Mouse (Mus musculus) kidney, adult 2 months (tissue): ENCODE measurements around the gene Ifngr1. TPM values are rescaled to one million over a fixed set of nuclear protein-coding genes. Genes with fewer than 3 reads are reported as not detected.

Source experiments
- DNase-seq: peaks from one replicate; pipeline ENCODE4 v3.0.0; 2021
- H3K27ac ChIP-seq: fragments of 200-500 bp; 2 replicates; pipeline ENCODE4 v1.5.1; 2012; ENCODE audit warnings: low read depth, low read length, control low read depth, inconsistent platforms; ENCODE audit not compliant: insufficient read depth
- H3K27me3 ChIP-seq: fragments of 200-500 bp; replicated peaks from 2 replicates; pipeline ENCODE4 v1.6.1; 2012; ENCODE audit warnings: mild to moderate bottlenecking, moderate library complexity, low read length, inconsistent platforms; ENCODE audit not compliant: control insufficient read depth, insufficient read depth
- H3K36me3 ChIP-seq: fragments of 200-500 bp; 2 replicates; pipeline ENCODE4 v1.6.1; 2012; ENCODE audit warnings: mild to moderate bottlenecking, moderate library complexity, low read length, inconsistent platforms; ENCODE audit not compliant: control insufficient read depth, insufficient read depth
- H3K4me1 ChIP-seq: fragments of 200-500 bp; 2 replicates; pipeline ENCODE4 v1.6.1; 2011; ENCODE audit warnings: low read length; ENCODE audit not compliant: control insufficient read depth, insufficient read depth
- H3K4me3 ChIP-seq: fragments of 200-500 bp; 2 replicates; pipeline ENCODE4 v1.5.1; 2011; ENCODE audit warnings: mild to moderate bottlenecking, low read depth, low read length, control low read depth; ENCODE audit not compliant: insufficient read depth
- CTCF ChIP-seq: fragments of 200-500 bp; conservative IDR thresholded peaks from 2 replicates; pipeline ENCODE4 v1.5.1; 2011; ENCODE audit warnings: low read depth, mild to moderate bottlenecking, control low read depth, low read length, moderate library complexity, mixed read lengths; ENCODE audit not compliant: insufficient read depth, insufficient read length
- POLR2A ChIP-seq: fragments of 200-500 bp; IDR thresholded peaks from one replicate; pipeline ENCODE4 v1.6.1; 2011; ENCODE audit warnings: low read depth, low read length, control low read depth
- WGBS: fragments of 180-500 bp; shearing (Covaris S2); methylation state at CpG from one replicate; pipeline ENCODE4 v1.1.7; 2018; 5-methylcytosine and 5-hydroxymethylcytosine counted together
- polyA plus RNA-seq: library from polyadenylated mRNA; depleted of rRNA; stranded (reverse); fragments of >200 nt; gene quantifications from 2 replicates; pipeline ENCODE4 v1.2.3, GENCODE M21; 2012; rRNA removed

Ifngr1 gene
- polyA plus RNA-seq = 17.2 and 23.9 TPM in 2 replicates

DNA sequence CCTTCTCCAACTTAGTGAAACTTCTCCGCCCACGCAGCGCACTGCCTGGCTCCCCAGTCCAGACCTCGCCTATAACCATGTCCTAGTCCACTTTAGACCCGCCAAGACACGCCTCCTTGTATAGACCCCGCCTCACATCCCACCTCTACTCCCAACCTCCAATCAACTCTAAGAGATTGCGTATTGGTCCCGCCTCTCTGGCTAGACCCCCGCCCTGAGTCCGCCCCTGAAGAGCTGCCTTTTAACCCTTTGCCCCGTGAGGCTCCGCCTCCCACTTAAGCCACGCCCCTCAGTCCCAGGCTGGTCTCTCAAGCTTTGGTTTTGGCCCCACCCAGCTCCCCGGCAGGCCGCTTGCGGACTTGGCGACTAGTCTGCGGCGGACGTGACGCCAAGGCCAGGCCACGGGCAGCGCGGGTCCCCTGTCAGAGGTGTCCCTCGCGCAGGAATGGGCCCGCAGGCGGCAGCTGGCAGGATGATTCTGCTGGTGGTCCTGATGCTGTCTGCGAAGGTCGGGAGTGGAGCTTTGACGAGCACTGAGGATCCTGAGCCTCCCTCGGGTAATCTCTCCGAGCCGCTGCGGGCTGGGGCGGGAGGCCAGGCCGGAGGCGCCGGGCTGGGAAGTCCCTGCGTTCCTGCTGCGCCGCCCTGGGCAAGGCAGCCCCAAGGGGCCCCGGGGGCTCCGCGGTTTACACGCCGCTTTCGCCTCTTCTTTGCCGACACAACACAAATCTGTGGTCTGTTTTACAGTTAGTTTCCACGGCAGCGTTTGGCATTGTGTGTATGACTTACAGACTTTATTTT is at the start of gene Ifngr1:
TSS of gene Ifngr1 (plus strand) at position 309 of the 801 bp plus-strand sequence.
- peak; percentile 100 for DNase-seq
- peaks cover 18% of the 10 kb centered on the region; the same call in 1 of the 2 replicates for H3K4me1 ChIP-seq
- under 1% methylated on average over 52 of the region's 52 CpGs for WGBS

GRCm38 (mm10) chr10:19546825-19547224 is 44.9 kb upstream of the Ifngr1 start:
- H3K4me3 ChIP-seq = no peak overlapping the region
- 87% methylated on average over 1 of the region's 1 CpGs for WGBS

More for the DNA sequence above, at the start of gene Ifngr1:
- peak within 1 kb of the TSS; percentile 60 for H3K4me3 ChIP-seq
- no peaks in the 10 kb centered on the region for H3K36me3 ChIP-seq
- H3K27me3 ChIP-seq = no peaks in the 10 kb centered on the region
- TF ChIP-seq POLR2A (peak; percentile 87), CTCF (no peak)
- peak within 1 kb of the TSS; percentile 65 for H3K27ac ChIP-seq

DNA sequence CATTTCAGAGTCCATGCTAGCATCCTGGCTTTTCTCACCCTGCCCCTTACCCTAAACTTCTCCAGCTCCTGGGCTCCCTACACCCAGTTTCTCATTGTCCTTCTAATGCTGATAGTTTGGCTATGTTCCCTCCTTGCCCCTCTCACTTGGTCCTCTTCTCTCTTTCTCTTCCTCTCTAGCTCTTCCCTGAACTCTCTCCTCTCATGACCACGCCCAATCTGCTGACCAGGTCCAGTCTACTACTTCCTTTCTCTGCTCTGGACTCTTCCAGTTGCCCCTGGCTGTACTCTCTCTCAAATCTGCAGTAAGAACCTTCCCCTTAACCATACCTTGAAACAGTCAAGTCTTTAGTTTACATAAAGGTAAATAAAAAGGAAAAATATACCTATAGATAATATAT is 43.7 kb upstream of the Ifngr1 start:
- Histone ChIP-seq H3K4me3 (no peak overlapping the region), H3K27me3 (no peaks in the 10 kb centered on the region), H3K4me1 (no peaks in the 10 kb centered on the region), H3K27ac (no peak overlapping the region), H3K36me3 (no peaks in the 10 kb centered on the region)
- WGBS = 74% methylated on average over 1 of the region's 1 CpGs
- no peak for DNase-seq
- TF ChIP-seq POLR2A = no peak
- TF ChIP-seq CTCF = no peak

More at GRCm38 (mm10) chr10:19546825-19547224, 44.9 kb upstream of the Ifngr1 start:
- DNase-seq = no peak
- H3K27ac ChIP-seq = no peak overlapping the region
- no peaks in the 10 kb centered on the region for H3K36me3 ChIP-seq
- no peaks in the 10 kb centered on the region for H3K27me3 ChIP-seq
- TF ChIP-seq POLR2A (no peak), CTCF (no peak)
- H3K4me1 ChIP-seq = no peaks in the 10 kb centered on the region

DNA sequence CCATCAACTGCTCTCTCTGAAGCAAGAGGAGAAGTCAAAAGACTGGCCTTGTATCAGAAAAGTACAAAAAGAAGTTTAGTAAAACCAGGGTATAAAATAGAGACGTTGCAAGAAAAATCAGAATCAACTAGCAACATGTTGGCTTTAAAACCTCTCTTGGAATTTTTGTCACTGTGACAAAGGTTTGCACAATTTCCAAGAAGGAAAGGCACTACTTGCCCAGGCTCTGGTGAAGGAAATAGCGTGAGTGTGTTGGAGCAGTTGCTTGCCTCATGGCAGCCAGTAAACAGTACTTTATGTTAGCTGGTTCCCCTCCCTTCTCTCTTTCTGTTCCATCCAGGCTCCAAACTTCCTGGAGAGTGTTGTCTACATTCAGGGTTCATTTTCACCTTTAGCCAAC is 43.3 kb upstream of the Ifngr1 start:
- Histone ChIP-seq H3K4me3 (no peak overlapping the region), H3K36me3 (no peaks in the 10 kb centered on the region), H3K4me1 (no peaks in the 10 kb centered on the region), H3K27me3 (no peaks in the 10 kb centered on the region), H3K27ac (no peak overlapping the region)
- TF ChIP-seq CTCF (no peak), POLR2A (no peak)
- 78% methylated on average over 2 of the region's 2 CpGs for WGBS
- DNase-seq = no peak

- Histone ChIP-seq H3K27me3 (no peaks in the 10 kb centered on the region), H3K4me3 (no peak overlapping the region), H3K27ac (no peak overlapping the region), H3K4me1 (no peaks in the 10 kb centered on the region), H3K36me3 (no peaks in the 10 kb centered on the region)
- no peak for DNase-seq
- WGBS = 84% methylated on average over 3 of the region's 3 CpGs
- TF ChIP-seq CTCF (no peak), POLR2A (no peak)
Observed at GRCm38 (mm10) chr10:19551585-19551984, 40.2 kb upstream of the Ifngr1 start.

DNA sequence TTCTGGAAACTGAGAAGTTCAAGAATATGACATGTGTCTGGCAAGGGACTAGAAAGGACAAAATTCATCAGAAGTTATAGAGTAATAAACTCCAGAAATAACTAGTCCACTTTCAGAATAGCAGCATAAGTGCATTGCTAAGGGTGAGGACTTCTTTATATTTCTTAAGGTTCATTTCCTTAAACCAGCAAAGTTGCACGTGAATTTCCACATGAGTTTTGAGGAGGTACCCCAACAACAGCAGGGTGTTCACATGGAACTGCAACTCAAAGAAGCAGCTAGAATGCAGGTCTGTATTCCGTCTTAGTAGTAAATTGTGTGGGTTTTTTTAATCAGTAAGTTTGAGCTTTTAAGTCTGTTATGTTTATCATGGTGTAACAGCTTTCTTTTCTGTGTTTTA is 37.9 kb upstream of the Ifngr1 start:
- TF ChIP-seq POLR2A = no peak
- no peak for TF ChIP-seq CTCF
- no peak overlapping the region for H3K27ac ChIP-seq
- H3K4me1 ChIP-seq = no peaks in the 10 kb centered on the region
- H3K36me3 ChIP-seq = no peaks in the 10 kb centered on the region
- no peak overlapping the region for H3K4me3 ChIP-seq
- 65% methylated on average over 2 of the region's 2 CpGs for WGBS
- no peaks in the 10 kb centered on the region for H3K27me3 ChIP-seq
- DNase-seq = no peak

GRCm38 (mm10) chr10:19557696-19558095 is 34.1 kb upstream of the Ifngr1 start:
- TF ChIP-seq POLR2A = no peak
- TF ChIP-seq CTCF = no peak
- 89% methylated on average over 4 of the region's 4 CpGs for WGBS
- H3K4me3 ChIP-seq = no peak overlapping the region
- no peaks in the 10 kb centered on the region for H3K27me3 ChIP-seq
- no peak overlapping the region for H3K27ac ChIP-seq
- no peak for DNase-seq
- H3K36me3 ChIP-seq = no peaks in the 10 kb centered on the region
- no peaks in the 10 kb centered on the region for H3K4me1 ChIP-seq
